Mouse (Mus musculus) hindbrain, embryonic 14.5 days (tissue): ENCODE measurements at regions not wholly inside any gene's neighbourhood (a gene's known extent, or its start where the extent isn't known, plus 50 kb on each side); places are given as distances from the start of the nearest gene placed in this dataset. TPM values are rescaled to one million over a fixed set of nuclear protein-coding genes. Genes with fewer than 3 reads are reported as not detected.

Source experiments
- ATAC-seq: fragments of 200-750 bp; cut with Nextera tagmentation; 2 replicates; pipeline ENCODE4 v1.8.0; 2017; ENCODE audit warnings: moderate number of reproducible peaks, mild to moderate bottlenecking, moderate TSS enrichment, moderate library complexity; ENCODE audit not compliant: low FRiP score
- DNase-seq: peaks from one replicate; pipeline ENCODE4 v3.0.0-alpha.2; 2015; ENCODE audit warnings: low spot score
- H3K27ac ChIP-seq: fragments of 300-500 bp; sonication (generic); 2 replicates; pipeline ENCODE4 v1.5.1; 2014; ENCODE audit warnings: mild to moderate bottlenecking, moderate library complexity
- H3K27me3 ChIP-seq: fragments of 300-500 bp; sonication (generic); 2 replicates; pipeline ENCODE4 v1.6.1; 2014; ENCODE audit warnings: mild to moderate bottlenecking, low read length, mixed read lengths; ENCODE audit not compliant: control insufficient read depth, insufficient read depth
- H3K36me3 ChIP-seq: fragments of 300-500 bp; sonication (generic); replicated peaks from 2 replicates; pipeline ENCODE4 v1.6.1; 2014; ENCODE audit not compliant: control insufficient read depth, insufficient read depth
- H3K4me1 ChIP-seq: fragments of 300-500 bp; sonication (generic); replicated peaks from 2 replicates; pipeline ENCODE4 v1.6.1; 2014; ENCODE audit warnings: antibody characterized with exemption, low read length, mixed read lengths; ENCODE audit not compliant: control insufficient read depth, insufficient read depth
- H3K4me2 ChIP-seq: fragments of 300-500 bp; sonication (generic); replicated peaks from 2 replicates; pipeline ENCODE4 v1.6.1; 2014; ENCODE audit warnings: mild to moderate bottlenecking, moderate library complexity
- H3K4me3 ChIP-seq: fragments of 300-500 bp; sonication (generic); replicated peaks from 2 replicates; pipeline ENCODE4 v1.5.1; 2014; ENCODE audit warnings: mild to moderate bottlenecking, low read length
- H3K9ac ChIP-seq: fragments of 300-500 bp; sonication (generic); 2 replicates; pipeline ENCODE4 v1.6.1; 2014
- H3K9me3 ChIP-seq: fragments of 300-500 bp; sonication (generic); 2 replicates; pipeline ENCODE4 v1.6.1; 2016; ENCODE audit warnings: low read length; ENCODE audit not compliant: control insufficient read depth
- WGBS: fragments of 180-500 bp; shearing (Covaris S2); extraction: QIAGEN DNeasy Blood & Tissue Kit; methylation state at CpG from one replicate; pipeline ENCODE4 v1.1.7; 2014; 5-methylcytosine and 5-hydroxymethylcytosine counted together
- microRNA counts: library from miRNA; unstranded; fragments of <30 nt; microRNA quantifications from one replicate; lab custom pipeline; 2016
- microRNA-seq: library from miRNA; unstranded; fragments of <30 nt; microRNA quantifications from one replicate; pipeline ENCODE4, GENCODE M21; 2016

GRCm38 (mm10) chr8:64276058-64276457 lies 70.0 kb upstream of the Tll1 start:
- Histone ChIP-seq H3K36me3 (no peaks in the 10 kb centered on the region), H3K27ac (no peak overlapping the region), H3K9me3 (no peaks in the 10 kb centered on the region), H3K9ac (no peak overlapping the region), H3K4me3 (no peak overlapping the region), H3K27me3 (no peaks in the 10 kb centered on the region), H3K4me2 (no peak overlapping the region), H3K4me1 (no peaks in the 10 kb centered on the region)
- DNase-seq, result peak; percentile 14
- ATAC-seq, result no peak
- 73% methylated on average over 6 of the region's 6 CpGs for WGBS

DNA sequence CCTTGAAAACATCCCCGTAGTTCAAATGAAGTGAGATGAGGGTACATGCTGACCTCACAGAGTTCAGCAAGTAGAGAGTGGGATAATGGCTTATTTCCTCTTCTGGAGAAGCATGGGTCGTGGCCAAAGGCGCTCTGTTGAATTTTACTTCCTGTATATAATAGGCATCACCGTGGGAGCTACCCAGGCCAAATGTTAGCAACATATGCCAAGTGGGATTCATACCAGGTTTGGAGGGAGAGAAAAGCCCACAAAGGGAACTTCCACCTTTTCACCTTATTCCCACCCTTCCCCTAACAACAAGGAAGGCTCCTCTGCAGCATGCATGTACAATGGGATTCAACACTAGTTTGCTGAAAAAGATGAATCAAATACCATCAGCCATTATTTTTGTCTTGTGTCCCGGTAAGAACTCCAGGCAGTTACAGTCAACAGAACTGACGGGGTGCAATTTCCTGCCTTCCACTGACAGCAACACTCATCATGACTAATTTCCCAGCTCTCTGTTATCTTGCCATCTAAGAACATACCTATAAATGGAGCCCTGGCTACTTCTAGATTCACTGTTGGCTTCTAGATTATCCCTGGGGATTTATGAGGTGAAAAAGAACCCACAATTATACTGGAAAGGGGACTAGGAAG lies 59.4 kb upstream of the Tll1 start:
- H3K9me3 ChIP-seq, result no peaks in the 10 kb centered on the region
- H3K27ac ChIP-seq, result no peak overlapping the region
- H3K4me1 ChIP-seq, result no peaks in the 10 kb centered on the region
- no peak overlapping the region for H3K9ac ChIP-seq
- DNase-seq (no peak), ATAC-seq (no peak)
- no peaks in the 10 kb centered on the region for H3K27me3 ChIP-seq
- H3K4me3 ChIP-seq, result no peak overlapping the region
- no peak overlapping the region for H3K4me2 ChIP-seq
- WGBS, result 83% methylated on average over 6 of the region's 6 CpGs
- no peaks in the 10 kb centered on the region for H3K36me3 ChIP-seq

MicroRNAs in the stretch of these regions (microRNA counts, 519-probe panel; counts per million panel counts)
- microRNA mmu-miR-710 (lab: Ali Mortazavi, UCI), result not detected

Small RNA genes in the stretch of these regions (microRNA-seq; reads per million reads assigned to microRNA genes)
- not detected for gene Mir710
